Mouse (Mus musculus) layer of hippocampus, postnatal 14 days (tissue): ENCODE data around the gene Nr2f2. TPM values are rescaled to one million over a fixed set of nuclear protein-coding genes. Genes with fewer than 3 reads are reported as not detected.
A peak's percentile ranks its signal among the peaks of the same experiment; 100 is the strongest.

Experiments
- DNase-seq, 2 experiments: peaks; one replicate each; pipeline ENCODE4 v3.0.0; 2021 to 2022; ENCODE audit warnings: low spot score in 2 of 2, mixed read lengths in 1 of 2
- long read RNA-seq, 2 experiments: library from polyadenylated mRNA; stranded (forward); transcript quantifications; one replicate each; pipeline ENCODE4 v2.0.0; 2021
- total RNA-seq, 2 experiments: library from RNA; stranded (reverse); gene quantifications; 2 replicates each; pipeline ENCODE4 v1.2.3; 2021

Nr2f2 gene
- 10 to 100 TPM; 46.4 to 51.8 TPM for total RNA-seq
- long read RNA-seq, experiment 1, full-length matches to known transcripts = 14 of 29 reads
- long read RNA-seq, experiment 1, partial matches to known transcripts = 10 of 29 reads
- long read RNA-seq, experiment 1, other reads (novel, unspliced or antisense) = 5 of 29 reads
- long read RNA-seq, experiment 2, full-length matches to known transcripts = 9 of 39 reads
- long read RNA-seq, experiment 2, partial matches to known transcripts = 22 of 39 reads
- long read RNA-seq, experiment 2, other reads (novel, unspliced or antisense) = 8 of 39 reads

- no peak for DNase-seq
These were observed at the start of gene Nr2f2 for GRCm38 (mm10) chr7:70365941-70366807. Gene Nr2f2, minus strand, starts transcription at chr7:70366735.

DNA sequence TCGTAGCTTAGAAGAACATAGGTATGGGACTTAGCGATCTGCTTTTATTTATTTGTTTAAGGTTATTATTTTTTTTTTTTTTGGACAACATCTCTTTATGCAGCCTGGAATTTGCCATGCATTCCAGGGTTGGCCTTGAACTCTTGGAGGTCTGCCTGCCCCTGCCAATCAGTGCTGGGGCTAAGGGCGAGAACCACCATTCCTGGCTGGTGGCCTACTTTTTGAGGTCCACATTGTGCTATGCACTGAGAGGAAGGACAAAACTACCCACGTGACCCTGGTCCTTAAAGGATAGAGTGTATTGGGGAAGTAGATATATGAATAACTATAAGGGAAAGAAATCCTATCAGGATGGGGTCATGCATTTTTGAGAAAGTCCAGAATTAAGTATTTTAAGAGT lies 47.9 kb upstream of the Nr2f2 start:
- no peak for DNase-seq

- DNase-seq = no peak
These were observed 47.1 kb upstream of the Nr2f2 start for GRCm38 (mm10) chr7:70413646-70414045.

DNA sequence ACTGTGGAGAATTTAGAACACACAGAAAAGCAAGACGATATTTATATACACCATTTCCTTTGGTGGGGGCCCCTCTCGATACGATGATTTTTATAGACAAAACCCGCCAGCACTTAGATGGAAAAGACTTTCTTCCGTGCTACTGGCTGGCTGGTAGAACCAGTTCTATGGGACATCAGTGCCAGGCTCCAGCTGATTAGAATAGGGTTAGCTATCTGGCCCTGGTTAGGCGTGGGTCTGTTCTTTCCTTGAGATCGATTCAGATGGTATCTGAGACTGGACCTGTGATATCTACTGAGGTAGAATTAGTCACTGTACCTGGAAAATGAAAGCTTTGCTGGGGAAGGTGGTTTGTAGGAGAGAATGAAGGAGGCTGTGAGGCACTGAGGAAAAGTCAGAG lies 46.4 kb upstream of the Nr2f2 start:
- DNase-seq = no peak

DNA sequence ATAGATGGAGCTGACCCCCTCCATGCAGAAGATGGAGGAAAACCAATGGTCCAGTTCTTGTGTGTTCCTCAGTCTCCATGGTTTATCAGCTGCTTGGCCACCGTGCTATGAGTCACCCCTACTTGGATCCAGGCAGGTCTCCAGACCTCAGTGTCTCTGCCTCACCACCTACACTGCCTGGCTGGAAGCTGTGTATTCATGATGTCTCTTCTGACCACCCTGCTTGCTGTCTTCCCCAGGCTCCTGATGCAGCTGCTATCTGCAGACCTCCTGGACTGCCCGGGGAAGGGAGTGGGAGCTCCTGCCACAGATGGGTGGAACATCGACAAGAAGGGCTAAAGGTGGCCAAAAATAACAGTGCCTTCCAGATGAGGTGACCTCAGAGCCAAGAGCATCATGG lies 43.8 kb upstream of the Nr2f2 start:
- DNase-seq = no peak

DNA sequence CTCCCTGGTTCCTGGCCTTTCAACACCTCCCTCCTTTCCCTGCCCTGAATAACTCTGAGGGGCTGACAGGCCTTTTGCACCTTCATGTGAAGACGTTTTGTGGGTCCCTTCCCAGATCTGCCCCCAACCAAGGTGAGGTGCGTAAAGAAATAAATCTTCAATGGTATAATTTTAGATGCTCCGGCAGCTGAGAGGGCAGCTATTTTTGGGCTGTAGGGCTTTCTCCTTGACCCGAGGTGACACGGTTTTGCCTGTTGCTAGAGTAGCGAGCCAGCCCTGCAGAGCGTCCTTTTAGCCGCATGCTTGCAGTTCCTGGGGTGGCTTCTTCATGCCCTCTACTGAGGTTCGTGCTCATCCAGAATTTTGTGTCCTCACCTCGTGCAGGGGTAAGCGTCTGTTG lies 43.4 kb upstream of the Nr2f2 start:
- DNase-seq = no peak

- no peak for DNase-seq
These were observed 42.3 kb upstream of the Nr2f2 start for GRCm38 (mm10) chr7:70408814-70409213.

DNA sequence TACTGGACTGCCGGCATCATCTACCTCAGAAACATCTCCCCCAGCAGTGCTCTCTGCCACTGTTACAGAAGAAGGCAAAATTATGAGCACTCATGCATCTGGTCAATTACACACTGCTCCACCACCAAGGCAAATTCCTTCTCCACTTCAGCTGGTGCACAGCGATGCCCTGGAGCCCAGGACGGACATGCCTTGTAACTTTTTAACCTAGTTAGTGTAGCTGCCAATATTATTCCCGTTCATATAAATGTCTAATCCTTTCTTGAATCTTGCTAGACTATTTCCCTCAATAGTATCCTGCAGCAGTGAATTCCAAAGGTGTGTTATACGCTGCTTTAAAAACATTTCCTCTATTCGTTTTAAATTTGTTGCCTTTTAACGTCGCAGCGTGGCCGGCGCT lies 40.6 kb upstream of the Nr2f2 start:
- no peak for DNase-seq

GRCm38 (mm10) chr7:70406527-70406926 lies 40.0 kb upstream of the Nr2f2 start:
- no peak for DNase-seq

DNA sequence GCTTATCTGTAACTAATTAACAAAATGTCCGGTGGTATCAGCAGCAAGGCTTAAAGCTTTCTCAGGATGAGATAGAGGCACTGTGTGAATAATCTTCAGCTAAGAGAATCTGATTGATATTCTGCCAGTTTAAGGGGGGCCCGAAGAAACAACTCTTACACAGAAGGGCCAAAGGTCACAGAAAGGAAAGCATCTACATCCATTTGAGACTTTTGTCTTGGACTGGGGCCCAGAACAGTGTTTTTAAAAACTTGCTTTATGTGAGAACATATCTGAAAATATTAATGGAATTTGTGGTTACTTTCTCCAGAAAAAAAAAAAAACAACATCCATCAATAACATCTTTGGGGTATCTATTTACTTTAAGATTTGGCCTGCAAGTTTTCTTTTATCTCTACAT lies 38.9 kb upstream of the Nr2f2 start:
- no peak for DNase-seq

GRCm38 (mm10) chr7:70382828-70383227 lies 16.3 kb upstream of the Nr2f2 start:
- DNase-seq = no peak

DNA sequence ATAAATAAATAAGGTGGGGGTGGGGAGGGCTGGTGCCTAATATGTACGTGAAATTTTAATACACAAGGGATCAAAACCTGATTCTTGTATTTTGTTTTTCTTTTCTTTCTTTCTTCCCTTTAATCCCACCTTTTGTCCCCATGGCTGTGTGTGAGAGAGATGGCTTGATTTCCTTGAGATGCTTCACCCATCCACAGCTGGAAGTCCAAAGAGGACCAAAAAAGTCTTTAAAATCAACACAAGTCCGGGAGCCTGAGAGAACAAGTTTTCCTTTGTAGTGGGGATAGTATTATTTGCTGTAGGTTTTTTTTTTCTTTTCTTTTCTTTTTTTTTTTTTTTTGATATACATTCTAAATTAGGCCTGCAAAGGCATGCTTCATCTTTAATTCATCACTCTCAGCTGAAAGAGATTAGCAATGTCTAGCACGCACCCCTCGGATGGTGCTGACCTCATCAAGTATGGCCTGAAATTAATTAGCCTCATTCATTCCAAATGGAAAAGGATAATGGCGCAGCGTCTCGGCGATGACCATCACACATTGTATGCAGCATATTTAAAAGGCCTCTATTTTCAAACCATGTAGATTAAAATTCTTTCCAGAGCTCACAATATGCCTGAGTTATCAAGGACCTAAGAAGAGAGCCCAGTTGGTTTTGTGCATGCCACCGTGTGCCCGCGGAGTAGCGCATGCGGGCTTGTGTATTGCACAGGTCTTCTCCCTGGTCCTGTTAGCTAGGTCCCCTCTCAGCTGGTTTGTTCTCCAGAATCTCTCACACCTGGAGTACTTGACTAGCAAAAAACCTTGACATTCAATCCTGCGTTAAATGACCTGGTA lies 15.1 kb upstream of the Nr2f2 start:
- DNase-seq = no peak

DNA sequence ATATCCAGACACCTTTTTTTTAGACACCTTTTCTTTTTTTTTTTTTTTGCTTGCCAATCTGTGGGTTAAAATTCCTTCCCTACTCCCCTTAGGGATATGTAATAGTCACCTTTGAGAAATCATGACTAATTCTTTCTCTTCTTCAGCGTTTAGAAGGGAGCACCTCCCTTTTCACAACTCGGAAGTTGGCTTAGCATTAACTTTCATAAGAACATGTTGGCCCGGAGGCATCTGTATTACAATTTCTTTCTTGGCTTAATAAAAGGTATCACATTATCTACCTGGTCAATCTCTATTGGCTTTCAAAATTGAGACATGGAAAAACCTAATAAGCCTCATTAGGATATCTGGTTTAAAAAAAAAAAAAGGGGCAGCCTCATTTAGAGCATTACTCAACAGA lies 14.4 kb upstream of the Nr2f2 start:
- DNase-seq = no peak

DNA sequence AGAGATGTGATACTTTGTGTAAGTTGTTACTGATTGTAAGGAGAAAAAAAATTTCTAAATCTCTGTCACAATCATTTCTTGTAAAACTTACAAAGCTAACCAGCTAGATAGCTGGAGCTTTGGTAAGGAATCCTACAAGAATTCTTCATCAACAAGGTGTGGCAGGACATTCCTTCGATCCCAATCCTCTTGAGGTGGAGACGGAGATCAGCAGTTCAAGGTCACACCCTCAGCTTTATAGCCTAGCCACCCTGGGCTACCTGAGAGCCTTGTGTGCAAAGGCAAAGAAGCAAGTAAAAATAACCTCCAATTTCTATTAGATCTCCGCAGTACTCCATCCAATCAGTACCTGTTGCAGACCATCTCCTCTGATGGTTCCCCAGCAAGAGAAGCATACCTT lies 13.7 kb upstream of the Nr2f2 start:
- DNase-seq = no peak

GRCm38 (mm10) chr7:70370552-70371262 lies 4.2 kb upstream of the Nr2f2 start:
- no peak for DNase-seq

GRCm38 (mm10) chr7:70369731-70370551 lies 3.4 kb upstream of the Nr2f2 start:
- DNase-seq = peak in 1 of 2 experiments; percentile 17

- peak in 1 of 2 experiments; percentile 7 for DNase-seq
These were observed 2.7 kb upstream of the Nr2f2 start for GRCm38 (mm10) chr7:70369061-70369730.

GRCm38 (mm10) chr7:70368751-70369060 lies 2.2 kb upstream of the Nr2f2 start:
- no peak for DNase-seq

DNA sequence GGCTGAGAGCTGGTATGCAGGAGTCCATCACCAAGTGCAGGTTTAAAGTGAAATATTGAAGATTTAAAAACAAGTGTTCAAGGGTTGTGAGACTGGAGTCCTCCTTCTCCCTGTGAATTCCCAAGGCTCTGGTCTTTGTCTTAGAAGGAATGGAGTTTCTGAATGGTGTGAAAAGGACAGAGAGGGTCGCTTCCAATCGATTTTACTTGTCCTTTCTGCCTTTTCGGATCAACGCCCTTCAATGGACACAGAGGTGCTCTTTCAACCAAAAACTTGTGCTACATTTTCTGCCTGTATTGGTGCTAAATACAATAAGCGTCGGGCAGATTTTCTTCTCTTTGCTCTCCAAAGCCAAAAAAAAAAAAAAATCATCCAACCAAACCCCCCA lies 1.7 kb upstream of the Nr2f2 start:
- DNase-seq = no peak
